Mouse (Mus musculus): ENCODE results near the gene Alx3. TPM values are rescaled to one million over a fixed set of nuclear protein-coding genes. Genes with fewer than 3 reads are reported as not detected.

Alx3 gene
- total RNA-seq, 4 experiments from 2014 or later = 0.53 to 2.4 (median 0.82) TPM

GRCm38 (mm10) chr3:107582875-107583767 is 11.7 kb upstream of the Alx3 start:
- no peak for DNase-seq (ENCODE audit: low spot score in 2 of 2)

- DNase-seq (ENCODE audit: low spot score in 2 of 2) = no peak
These were observed 10.9 kb upstream of the Alx3 start for GRCm38 (mm10) chr3:107583893-107584292.

GRCm38 (mm10) chr3:107586504-107586903 is 8.3 kb upstream of the Alx3 start:
- no peak for DNase-seq (ENCODE audit: low spot score in 2 of 2)

GRCm38 (mm10) chr3:107591612-107592011 is 3.2 kb upstream of the Alx3 start:
- DNase-seq (ENCODE audit: low spot score in 2 of 2) = no peak

GRCm38 (mm10) chr3:107593632-107594031 is 1.2 kb upstream of the Alx3 start:
- no peak for DNase-seq (ENCODE audit: low spot score in 2 of 2)

- DNase-seq (ENCODE audit: low spot score in 2 of 2) = no peak
These were observed 570 bp downstream of the Alx3 start for GRCm38 (mm10) chr3:107595264-107595937.

- DNase-seq (ENCODE audit: low spot score in 2 of 2) = no peak
These were observed 1.2 kb downstream of the Alx3 start for GRCm38 (mm10) chr3:107595938-107596461.

- no peak for DNase-seq (ENCODE audit: low spot score in 2 of 2)
These were observed 1.7 kb downstream of the Alx3 start for GRCm38 (mm10) chr3:107596559-107596958.

- DNase-seq (ENCODE audit: low spot score in 2 of 2) = no peak
These were observed 2.3 kb downstream of the Alx3 start for GRCm38 (mm10) chr3:107597134-107597533.

GRCm38 (mm10) chr3:107597586-107598389 is 3.0 kb downstream of the Alx3 start:
- no peak for DNase-seq (ENCODE audit: low spot score in 2 of 2)

- DNase-seq (ENCODE audit: low spot score in 2 of 2) = no peak
These were observed 5.3 kb downstream of the Alx3 start for GRCm38 (mm10) chr3:107600127-107600526.

- no peak for DNase-seq (ENCODE audit: low spot score in 2 of 2)
These were observed 10.5 kb downstream of the Alx3 start for GRCm38 (mm10) chr3:107605304-107605703.

- DNase-seq (ENCODE audit: low spot score in 2 of 2) = no peak
These were observed 12.4 kb downstream of the Alx3 start for GRCm38 (mm10) chr3:107607221-107607620.

- DNase-seq (ENCODE audit: low spot score in 2 of 2) = no peak
These were observed 14.0 kb downstream of the Alx3 start for GRCm38 (mm10) chr3:107608808-107609207.

- no peak for DNase-seq (ENCODE audit: low spot score in 2 of 2)
These were observed 14.5 kb downstream of the Alx3 start for GRCm38 (mm10) chr3:107609376-107609775.

- DNase-seq (ENCODE audit: low spot score in 2 of 2) = no peak
These were observed 16.6 kb downstream of the Alx3 start for GRCm38 (mm10) chr3:107611394-107611793.

- peak in 1 of 2 experiments; percentile 69 for DNase-seq (ENCODE audit: low spot score in 2 of 2)
These were observed 18.2 kb downstream of the Alx3 start for GRCm38 (mm10) chr3:107612902-107613525.

GRCm38 (mm10) chr3:107617800-107618199 is 23.0 kb downstream of the Alx3 start:
- DNase-seq (ENCODE audit: low spot score in 2 of 2) = no peak

GRCm38 (mm10) chr3:107619911-107620310 is 25.1 kb downstream of the Alx3 start:
- DNase-seq (ENCODE audit: low spot score in 2 of 2) = no peak

GRCm38 (mm10) chr3:107621286-107622075 is 26.6 kb downstream of the Alx3 start:
- DNase-seq (ENCODE audit: low spot score in 2 of 2) = no peak
